Mouse (Mus musculus): ENCODE results near the gene Ccl19.
"Not testable (repeated sequence)": the region's sequence is repeated elsewhere in the genome, so short reads cannot be mapped to it uniquely, and the experiment has no call there.

Ccl19 gene

DNA sequence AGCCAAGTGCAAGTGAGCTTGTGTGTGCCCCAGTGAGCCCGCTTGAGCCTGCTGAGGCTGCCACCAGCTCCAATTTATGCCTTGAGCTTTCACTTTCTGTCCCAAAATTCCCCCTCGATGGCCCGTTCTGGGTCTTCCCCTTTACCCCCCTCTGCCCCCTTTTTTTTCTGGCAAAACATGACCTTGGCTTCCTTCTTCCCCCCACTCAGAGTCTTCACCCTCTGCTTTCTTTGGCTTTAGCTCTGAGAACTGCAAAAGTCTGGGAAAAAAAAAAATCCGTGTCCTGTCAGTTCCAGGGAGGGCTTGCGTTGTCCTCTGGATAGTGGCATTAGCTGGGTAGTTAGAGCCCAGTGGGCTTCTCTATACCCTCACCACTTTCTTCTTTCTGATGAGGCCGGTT lies at the start of gene Ccl19:
Gene Ccl19, minus strand, starts transcription at position 101 of the 400 bp plus-strand sequence.
- not testable (repeated sequence) for DNase-seq (ENCODE audit: low spot score in 2 of 2)

DNA sequence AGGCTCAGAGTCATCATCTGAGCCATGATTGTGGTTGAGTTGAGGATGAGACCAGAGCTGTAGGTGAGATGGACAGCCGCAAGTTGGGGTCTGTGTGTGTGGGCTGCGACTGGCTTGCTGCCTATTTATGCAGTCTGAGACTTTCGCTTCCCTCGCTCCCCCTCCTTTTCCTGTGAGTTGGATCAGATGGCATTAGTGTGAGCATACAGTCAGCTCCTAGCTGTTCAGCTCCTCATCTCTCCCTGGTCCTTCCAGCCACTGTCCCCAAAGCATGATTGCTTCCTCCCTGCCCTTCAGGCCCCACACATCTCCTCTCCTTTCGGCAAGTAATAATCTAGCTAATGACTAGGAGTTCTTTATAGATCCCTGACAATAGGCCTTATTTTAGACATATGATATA lies 17.5 kb upstream of the Ccl19 start, which contains the start of gene Ccl21a:
Gene Ccl21a, minus strand, starts transcription at position 101 of the 400 bp plus-strand sequence.
- not testable (repeated sequence) for DNase-seq (ENCODE audit: low spot score in 2 of 2)

DNA sequence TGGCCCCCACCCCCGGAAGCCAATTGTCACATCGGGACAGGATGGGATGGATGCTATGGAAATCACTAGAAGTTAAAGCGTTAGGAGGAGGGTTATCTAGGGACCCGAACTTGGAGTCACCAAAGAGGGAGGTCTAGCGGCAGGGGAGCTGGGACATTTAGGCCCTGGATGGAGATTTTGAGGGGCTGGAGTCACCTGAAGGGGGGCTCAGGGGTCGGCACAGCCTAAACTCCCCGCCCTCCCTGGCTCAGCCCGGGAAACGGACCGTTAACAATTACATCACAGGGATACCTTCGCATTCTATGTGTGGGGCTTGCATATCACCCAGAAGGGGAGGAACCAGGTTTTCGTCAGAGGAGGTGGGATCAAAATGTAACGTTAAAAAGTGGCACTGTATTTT lies 21.1 kb downstream of the Ccl19 start, which contains the start of gene 4930578G10Rik:
Gene 4930578G10Rik, plus strand, starts transcription at position 301 of the 400 bp plus-strand sequence.
- not testable (repeated sequence) for DNase-seq (ENCODE audit: low spot score in 2 of 2)
